Mouse (Mus musculus) limb, embryonic 14.5 days (tissue): ENCODE results near the gene Trabd2b. TPM values are rescaled to one million over a fixed set of nuclear protein-coding genes. Genes with fewer than 3 reads are reported as not detected.

Experiments used
- ATAC-seq: fragments of 200-750 bp; cut with Nextera tagmentation; 2 replicates; pipeline ENCODE4 v1.8.0; 2017; ENCODE audit warnings: low read depth, moderate number of reproducible peaks, moderate TSS enrichment; ENCODE audit not compliant: low FRiP score
- DNase-seq: peaks from one replicate; pipeline ENCODE4 v3.0.0-alpha.2; 2015; ENCODE audit warnings: low spot score
- H3K27ac ChIP-seq: fragments of 300-500 bp; sonication (generic); replicated peaks from 2 replicates; pipeline ENCODE4 v1.5.1; 2014; ENCODE audit warnings: low read depth, mild to moderate bottlenecking, low read length, moderate library complexity, mixed read lengths
- H3K27me3 ChIP-seq: fragments of 300-500 bp; sonication (generic); 2 replicates; pipeline ENCODE4 v1.6.1; 2014; ENCODE audit warnings: low read length, mixed read lengths; ENCODE audit not compliant: control insufficient read depth, insufficient read depth
- H3K36me3 ChIP-seq: fragments of 300-500 bp; sonication (generic); 2 replicates; pipeline ENCODE4 v1.6.1; 2014; ENCODE audit warnings: mild to moderate bottlenecking, low read length, moderate library complexity, mixed read lengths; ENCODE audit not compliant: control insufficient read depth, insufficient read depth
- H3K4me1 ChIP-seq: fragments of 300-500 bp; sonication (generic); 2 replicates; pipeline ENCODE4 v1.6.1; 2014; ENCODE audit warnings: antibody characterized with exemption, low read length, mixed read lengths; ENCODE audit not compliant: control insufficient read depth, insufficient read depth
- H3K4me2 ChIP-seq: fragments of 300-500 bp; sonication (generic); replicated peaks from 2 replicates; pipeline ENCODE4 v1.6.1; 2014; ENCODE audit warnings: low read depth, mild to moderate bottlenecking, low read length, moderate library complexity; ENCODE audit not compliant: severe bottlenecking
- H3K4me3 ChIP-seq: fragments of 300-500 bp; sonication (generic); replicated peaks from 2 replicates; pipeline ENCODE4 v1.5.1; 2014; ENCODE audit warnings: low read length
- H3K9ac ChIP-seq: fragments of 300-500 bp; sonication (generic); 2 replicates; pipeline ENCODE4 v1.6.1; 2014; ENCODE audit warnings: mild to moderate bottlenecking, low read depth, low read length, moderate library complexity; ENCODE audit not compliant: severe bottlenecking
- H3K9me3 ChIP-seq: fragments of 300-500 bp; sonication (generic); 2 replicates; pipeline ENCODE4 v1.6.1; 2016; ENCODE audit warnings: low read length; ENCODE audit not compliant: control insufficient read depth
- POLR2A ChIP-seq: fragments of 200-500 bp; IDR thresholded peaks from 2 replicates; pipeline ENCODE4 v1.8.0; 2012; ENCODE audit warnings: inconsistent platforms, mild to moderate bottlenecking, moderate library complexity, borderline replicate concordance; ENCODE audit not compliant: insufficient read depth, insufficient read length; ENCODE audit errors: extremely low read depth
- WGBS: fragments of 180-500 bp; shearing (Covaris S2); extraction: QIAGEN DNeasy Blood & Tissue Kit; methylation state at CpG from one replicate; pipeline ENCODE4 v1.1.7; 2014; 5-methylcytosine and 5-hydroxymethylcytosine counted together
- polyA plus RNA-seq, 2 experiments: library from polyadenylated mRNA; depleted of rRNA in 1 of 2; stranded (reverse) in 1 of 2; unstranded in 1 of 2; fragments of >200 nt; fragmentation: Nextera tagmentation in 1 of 2; extraction: Ambion mirVana in 1 of 2; gene quantifications; 2 replicates each; pipeline versions ENCODE4 v1.2.1 to v1.2.3; 2012 to 2014

Trabd2b gene
- polyA plus RNA-seq, 2 experiments, result 3.6 to 6.2 TPM

DNA sequence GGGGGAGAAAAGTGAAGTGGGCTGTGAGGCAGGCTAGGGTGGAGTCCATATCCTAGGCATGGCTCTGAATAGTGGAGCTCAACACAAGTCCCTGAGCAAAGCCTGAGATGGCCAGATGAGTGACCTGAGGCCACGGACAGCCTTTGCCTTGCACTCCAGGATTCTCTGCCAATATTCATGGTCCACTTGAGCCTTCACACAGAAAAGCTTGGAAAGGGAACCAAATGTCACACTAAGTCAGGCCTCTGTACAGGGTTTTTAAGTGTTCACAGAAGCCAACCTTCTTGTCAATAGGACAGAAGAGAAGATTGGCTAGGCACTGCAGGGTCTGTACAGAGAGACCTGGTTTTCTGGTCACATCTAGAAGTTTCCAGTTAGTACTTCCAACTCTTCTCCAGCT is 134.7 kb downstream of the Trabd2b start:
- Histone ChIP-seq H3K4me1 (peaks cover 36% of the 10 kb centered on the region), H3K27ac (no peak overlapping the region), H3K4me3 (no peak overlapping the region), H3K27me3 (no peaks in the 10 kb centered on the region), H3K9ac (no peak overlapping the region), H3K36me3 (no peaks in the 10 kb centered on the region), H3K9me3 (no peaks in the 10 kb centered on the region), H3K4me2 (no peak overlapping the region)
- WGBS, result 83% methylated on average over 1 of the region's 1 CpGs
- DNase-seq (no peak), ATAC-seq (no peak)
- no peak for TF ChIP-seq POLR2A

DNA sequence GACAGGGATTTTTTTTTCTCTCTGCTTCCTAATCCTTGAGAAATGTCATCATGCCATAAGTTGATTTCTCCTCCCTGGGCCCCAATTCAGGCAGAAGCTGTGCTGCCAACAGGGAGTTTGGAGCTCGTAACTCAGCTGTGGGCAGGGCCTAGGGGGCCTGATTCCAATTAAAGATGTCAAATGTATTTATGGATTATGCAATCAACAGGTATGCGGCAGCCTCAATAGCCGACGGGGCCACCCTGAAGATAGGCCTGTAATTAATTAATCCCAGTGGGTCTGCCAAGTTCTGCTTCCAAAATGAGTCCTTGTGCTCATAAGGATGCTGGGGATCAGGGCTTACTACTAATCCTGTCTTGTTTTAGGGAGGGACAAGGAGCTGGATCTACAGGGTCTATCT is 135.6 kb downstream of the Trabd2b start:
- WGBS, result 21% methylated on average over 4 of the region's 4 CpGs
- H3K4me3 ChIP-seq, result no peak overlapping the region
- no peak; the same call in 1 of the 2 replicates for ATAC-seq
- no peak overlapping the region for H3K4me2 ChIP-seq
- no peak for TF ChIP-seq POLR2A
- H3K9me3 ChIP-seq, result no peaks in the 10 kb centered on the region
- no peak for DNase-seq
- 0 out of 2 replicates have a peak, but pooled peaks cover 2% of the 10 kb centered on the region for H3K27me3 ChIP-seq
- no peaks in the 10 kb centered on the region for H3K36me3 ChIP-seq
- H3K27ac ChIP-seq, result no peak overlapping the region
- H3K4me1 ChIP-seq, result peaks cover 27% of the 10 kb centered on the region
- no peak overlapping the region for H3K9ac ChIP-seq

DNA sequence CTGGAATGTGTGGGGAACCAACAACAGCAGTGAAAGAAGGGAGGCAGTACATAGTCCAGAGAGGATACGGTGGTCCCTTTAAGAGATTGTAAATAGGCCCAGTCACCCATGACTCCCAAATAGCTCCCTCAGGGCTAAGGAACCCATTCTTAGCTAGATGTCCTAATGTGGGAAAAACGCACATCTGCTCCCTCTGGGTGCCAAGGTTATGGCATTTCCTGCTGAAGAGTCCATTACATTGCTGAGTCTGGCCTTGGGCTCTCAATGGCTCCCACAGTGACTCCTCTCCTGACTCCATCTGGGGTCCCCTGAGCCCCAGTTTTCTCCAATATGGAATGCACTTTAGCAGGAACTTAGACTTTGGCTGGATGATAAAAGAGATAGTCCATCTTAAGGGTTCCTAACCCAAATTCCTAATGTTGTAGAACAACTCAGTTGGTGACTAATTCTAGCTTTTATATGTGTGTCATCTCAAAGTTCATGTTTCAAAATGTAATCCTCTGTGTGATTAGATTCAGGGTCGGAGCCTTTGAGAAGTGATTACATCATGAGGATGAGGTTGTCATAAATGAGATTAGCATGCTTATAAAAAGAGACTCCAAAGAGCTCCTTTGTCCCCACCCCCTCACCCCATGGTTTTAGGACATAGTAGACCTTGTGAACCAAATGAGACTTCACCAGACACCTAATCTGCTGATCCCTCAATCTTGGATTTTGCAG is 139.1 kb downstream of the Trabd2b start:
- Histone ChIP-seq H3K4me2 (no peak overlapping the region), H3K9me3 (no peaks in the 10 kb centered on the region), H3K27me3 (0 out of 2 replicates have a peak, but pooled peaks cover 2% of the 10 kb centered on the region), H3K9ac (no peak overlapping the region), H3K4me1 (peaks cover 23% of the 10 kb centered on the region), H3K4me3 (no peak overlapping the region), H3K36me3 (no peaks in the 10 kb centered on the region), H3K27ac (no peak overlapping the region)
- no peak for TF ChIP-seq POLR2A
- DNase-seq (no peak), ATAC-seq (no peak)
- 70% methylated on average over 3 of the region's 3 CpGs for WGBS

DNA sequence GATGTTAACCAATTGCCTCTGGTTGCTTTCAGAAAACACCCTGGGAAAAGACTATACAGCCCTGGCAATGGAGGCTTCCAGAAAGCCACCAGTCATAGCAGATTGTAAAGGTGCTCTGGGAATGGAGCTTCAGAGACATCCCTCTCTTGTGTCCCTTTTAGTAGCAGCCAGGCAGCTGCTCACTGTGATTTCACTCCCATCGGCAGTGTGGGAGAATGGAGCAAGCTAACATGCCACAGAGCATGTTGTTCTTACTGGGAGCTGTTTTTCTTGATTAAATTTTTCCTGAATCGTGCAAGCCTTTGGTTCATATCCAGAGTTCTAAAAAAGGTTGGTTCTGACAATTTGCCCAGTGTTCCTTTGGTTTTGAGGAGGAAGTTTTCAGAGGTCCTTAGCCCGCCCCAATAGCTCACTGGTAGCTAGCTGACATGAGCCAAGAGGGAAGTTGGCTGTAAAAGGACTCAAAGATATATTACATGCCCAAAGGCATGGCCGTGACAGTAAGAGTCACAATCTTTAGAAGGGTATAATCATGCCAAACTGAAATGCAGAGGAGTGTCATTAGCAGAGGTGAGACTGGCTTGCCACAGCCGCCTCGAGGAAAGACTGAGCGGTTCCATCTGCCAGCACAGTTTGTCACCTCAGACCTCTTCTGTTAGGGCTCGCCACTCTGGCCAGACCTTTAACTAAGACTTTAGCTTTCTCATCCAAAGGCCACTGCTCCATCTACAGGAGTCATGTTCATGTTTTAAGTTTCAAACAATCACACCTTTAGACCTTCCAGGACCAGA is 141.3 kb downstream of the Trabd2b start:
- H3K27ac ChIP-seq, result no peak overlapping the region; the same call in 1 of the 2 replicates
- 46% methylated on average over 8 of the region's 8 CpGs for WGBS
- no peak overlapping the region for H3K4me3 ChIP-seq
- DNase-seq (no peak), ATAC-seq (no peak)
- H3K4me2 ChIP-seq, result no peak overlapping the region
- H3K36me3 ChIP-seq, result no peaks in the 10 kb centered on the region
- no peak for TF ChIP-seq POLR2A
- H3K27me3 ChIP-seq, result 0 out of 2 replicates have a peak, but pooled peaks cover 2% of the 10 kb centered on the region
- peaks cover 19% of the 10 kb centered on the region for H3K4me1 ChIP-seq
- H3K9me3 ChIP-seq, result no peaks in the 10 kb centered on the region
- H3K9ac ChIP-seq, result no peak overlapping the region

- Histone ChIP-seq H3K4me2 (no peak overlapping the region), H3K9me3 (no peaks in the 10 kb centered on the region), H3K4me3 (no peak overlapping the region), H3K9ac (no peak overlapping the region), H3K4me1 (peaks cover 19% of the 10 kb centered on the region), H3K27me3 (0 out of 2 replicates have a peak, but pooled peaks cover 2% of the 10 kb centered on the region), H3K27ac (no peak overlapping the region), H3K36me3 (no peaks in the 10 kb centered on the region)
- WGBS, result 91% methylated on average over 3 of the region's 3 CpGs
- ATAC-seq (no peak), DNase-seq (no peak)
- TF ChIP-seq POLR2A, result no peak
These were observed 143.0 kb downstream of the Trabd2b start for GRCm38 (mm10) chr4:114549487-114549886.
